Mouse (Mus musculus) ES-Bruce4 (cell line): ENCODE measurements at regions not wholly inside any gene's neighbourhood (a gene's known extent, or its start where the extent isn't known, plus 50 kb on each side); places are given as distances from the start of the nearest gene placed in this dataset.

ENCODE experiments used
- CTCF ChIP-seq: IDR thresholded peaks from one replicate; pipeline ENCODE4 v1.8.1; 2011; ENCODE audit warnings: low read depth, low read length
- POLR2A ChIP-seq: IDR thresholded peaks from one replicate; pipeline ENCODE4 v1.8.1; 2011; ENCODE audit warnings: low read length; ENCODE audit not compliant: insufficient read depth

GRCm38 (mm10) chr1:186171691-186172090 is 54.6 kb upstream of the Lyplal1 start:
- TF ChIP-seq POLR2A (no peak), CTCF (no peak)
